In the genomic region with DNA sequence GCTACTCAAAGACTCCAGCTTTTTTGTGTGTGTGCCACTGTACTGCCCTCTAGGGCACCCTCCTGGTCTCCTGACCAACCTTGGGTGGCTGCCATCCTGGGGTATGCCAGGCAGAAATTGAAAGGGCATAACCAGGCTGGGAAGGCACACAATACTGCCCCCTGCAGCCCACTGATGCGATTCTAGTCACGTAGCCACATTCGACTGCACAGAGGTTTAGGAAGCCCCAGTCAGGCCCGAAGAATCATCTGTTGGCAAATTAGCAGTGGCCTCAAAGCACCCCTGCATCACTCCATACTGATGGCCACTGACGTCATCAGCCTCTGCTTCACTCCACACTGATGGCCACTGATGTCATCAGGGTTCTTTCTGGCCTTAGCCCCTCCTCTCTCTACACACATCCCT, we compare ENCODE assay signal across 8 mouse cellular contexts. TPM values are rescaled to one million over a fixed set of nuclear protein-coding genes. Genes with fewer than 3 reads are reported as not detected.
A peak's percentile ranks its signal among the peaks of the same experiment; 100 is the strongest.
DNase-seq lines count a peak whose midpoint lies in the region; ATAC-seq and TF ChIP-seq lines count a peak whose summit lies in the region.

No protein-coding gene starts in this region.

- no peaks in the 10 kb centered on the region; the same call in 1 of the 2 replicates for H3K27me3 ChIP-seq in heart, adult 2 months (ENCODE audit: control insufficient read depth, insufficient read depth, low read length)
- H3K27me3 ChIP-seq in heart, embryonic 11.5 days (ENCODE audit: control insufficient read depth, insufficient read depth, low read length), result peaks cover 33% of the 10 kb centered on the region

- H3K27ac ChIP-seq in heart, adult 2 months, result no peak overlapping the region
- no peak overlapping the region for H3K27ac ChIP-seq in heart, embryonic 11.5 days (ENCODE audit: low read depth, low read length)

- no peak for ATAC-seq in heart, embryonic 11.5 days (replicated peaks; ENCODE audit: insufficient number of reproducible peaks, low FRiP score, low TSS enrichment)

- no peak overlapping the region for H3K4me2 ChIP-seq in heart, embryonic 11.5 days

- H3K4me1 ChIP-seq in heart, adult 2 months (ENCODE audit: control insufficient read depth, insufficient read depth, low read length), result no peaks in the 10 kb centered on the region
- H3K4me1 ChIP-seq in heart, embryonic 11.5 days (ENCODE audit: control insufficient read depth, insufficient read depth, low read length), result no peaks in the 10 kb centered on the region

- H3K4me3 ChIP-seq in heart, adult 2 months, result no peak overlapping the region
- no peak overlapping the region for H3K4me3 ChIP-seq in heart, embryonic 11.5 days (ENCODE audit: low read depth, low read length)

- WGBS in heart, adult 2 months, result 55% methylated on average over 5 of the region's 5 CpGs
- WGBS in heart, embryonic 11.5 days (ENCODE audit: insufficient replicate concordance), result 56% methylated on average over 5 of the region's 5 CpGs

- no peaks in the 10 kb centered on the region for H3K9me3 ChIP-seq in heart, embryonic 11.5 days (replicated peaks; ENCODE audit: control insufficient read depth, low read length)

- no peak for TF ChIP-seq POLR2A in heart, adult 2 months (IDR thresholded peaks at IDR 0.05; ENCODE audit: insufficient read depth, low read depth, low read length)
- TF ChIP-seq POLR2A in brain, embryonic 14.5 days (IDR thresholded peaks at IDR 0.05; ENCODE audit: borderline replicate concordance, extremely low read depth, insufficient read depth, insufficient read length, poor library complexity, severe bottlenecking), result no peak

- intact Hi-C loops in heart, adult 2 months (cut with DNase I), result no loop called here

- no peaks in the 10 kb centered on the region for H3K36me3 ChIP-seq in heart, adult 2 months (ENCODE audit: control insufficient read depth, insufficient read depth, low read length)
- no peaks in the 10 kb centered on the region for H3K36me3 ChIP-seq in heart, embryonic 11.5 days (ENCODE audit: control insufficient read depth, insufficient read depth, low read length)

- H3K79me2 ChIP-seq in heart, adult 2 months (replicated peaks; ENCODE audit: control insufficient read depth, insufficient read depth, low read length), result no peaks in the 10 kb centered on the region

- peak; percentile 43 to 49 for DNase-seq in heart, adult 2 months
- peak; percentile 59 for DNase-seq in A20 (ENCODE audit: low read depth, low spot score)
- DNase-seq in brain, embryonic 14.5 days (ENCODE audit: low read depth), result peak; percentile 84
- peak; percentile 65 to 68 for DNase-seq in frontal cortex, postnatal 10 days (ENCODE audit: low spot score in 2 of 2)
- peak; percentile 92 for DNase-seq in kidney, postnatal 14 days
- DNase-seq in lung, postnatal 36 days, result peak; percentile 90
- DNase-seq in thymus, postnatal 4 days, result peak; percentile 66

- no peak overlapping the region for H3K9ac ChIP-seq in heart, adult 2 months (ENCODE audit: low read depth, low read length)
- H3K9ac ChIP-seq in heart, embryonic 11.5 days (ENCODE audit: low read depth, low read length), result no peak overlapping the region

- TF ChIP-seq EP300 in heart, adult 2 months (IDR thresholded peaks at IDR 0.05; ENCODE audit: insufficient read depth, low read depth, low read length), result 0 out of 2 replicates have a peak, but pooled peaks have one; percentile 12

- TF ChIP-seq CTCF in heart, adult 2 months (IDR thresholded peaks at IDR 0.05), result peak; percentile 61
- TF ChIP-seq CTCF in brain, embryonic 14.5 days (IDR thresholded peaks at IDR 0.05; ENCODE audit: borderline replicate concordance, extremely low read depth, insufficient read depth, insufficient read length), result peak; percentile 63; the same call in 1 of the 2 replicates

RNA-seq across cellular contexts. Expression of a gene that starts 10.1 kb away (rescaled TPM):
- total RNA-seq in heart, adult 2 months (2021), result 1 to 10 TPM; 1.4 to 2.6 TPM
- 0.44 and 0.61 TPM in 2 replicates for polyA plus RNA-seq in heart, adult 2 months (2012; rRNA removed)
- polyA plus RNA-seq in heart, embryonic 11.5 days (2014; fragmentation: Nextera tagmentation; extraction: Ambion mirVana), result 1.4 and 1.5 TPM in 2 replicates
- 7.0 and 9.9 TPM in 2 replicates for polyA plus RNA-seq in brain, embryonic 14.5 days (2012; rRNA removed)

RNA-seq across cellular contexts. Expression of a gene that starts 43.4 kb away (rescaled TPM):
- total RNA-seq in heart, adult 2 months (2021), result under 1 TPM; 0.13 to 0.36 TPM
- polyA plus RNA-seq in heart, adult 2 months (2012; rRNA removed), result 0.26 and 0.31 TPM in 2 replicates
- 0.06 and 0.23 TPM in 2 replicates for polyA plus RNA-seq in heart, embryonic 11.5 days (2014; fragmentation: Nextera tagmentation; extraction: Ambion mirVana)
- 45.1 and 70.2 TPM in 2 replicates for polyA plus RNA-seq in brain, embryonic 14.5 days (2012; rRNA removed)

RNA-seq across cellular contexts. Expression of a gene that starts 43.8 kb away (rescaled TPM):
- total RNA-seq in heart, adult 2 months (2021), result 10 to 100 TPM; 67.1 to 72.5 TPM
- 37.9 and 46.2 TPM in 2 replicates for polyA plus RNA-seq in heart, adult 2 months (2012; rRNA removed)
- polyA plus RNA-seq in heart, embryonic 11.5 days (2014; fragmentation: Nextera tagmentation; extraction: Ambion mirVana), result 2.9 and 3.3 TPM in 2 replicates
- polyA plus RNA-seq in brain, embryonic 14.5 days (2012; rRNA removed), result 40.8 and 49.6 TPM in 2 replicates

Comparison
In these comparisons a context has a peak if more than half of its experiments do, and no peak if none do; other contexts are left out.
1. RNA of a gene that starts 43.4 kb away (polyA plus RNA-seq): 45.1 to 70.2 TPM in brain, embryonic 14.5 days; 0.26 to 0.31 TPM in heart, adult 2 months and 0.06 to 0.23 TPM in heart, embryonic 11.5 days; every median in the first group is over 10 times any median in the second.
2. Peak in every context shown above with its lines, with median percentiles within 50 percentile points of each other: DNase-seq.